Mouse (Mus musculus) midbrain, embryonic 16.5 days (tissue): ENCODE data around the gene Plcb4. TPM values are rescaled to one million over a fixed set of nuclear protein-coding genes. Genes with fewer than 3 reads are reported as not detected.

Experiments
- ATAC-seq: fragments of 200-750 bp; cut with Nextera tagmentation; 2 replicates; pipeline ENCODE4 v1.8.0; 2017; ENCODE audit warnings: moderate TSS enrichment
- H3K27ac ChIP-seq: fragments of 300-500 bp; sonication (generic); 2 replicates; pipeline ENCODE4 v1.5.1; 2014; ENCODE audit warnings: mild to moderate bottlenecking, low read length, mixed read lengths
- H3K27me3 ChIP-seq: fragments of 300-500 bp; sonication (generic); 2 replicates; pipeline ENCODE4 v1.6.1; 2014; ENCODE audit warnings: low read depth, low read length, mixed read lengths; ENCODE audit not compliant: control insufficient read depth, insufficient read depth
- H3K36me3 ChIP-seq: fragments of 300-500 bp; sonication (generic); 2 replicates; pipeline ENCODE4 v1.6.1; 2014; ENCODE audit warnings: mild to moderate bottlenecking, low read length, moderate library complexity, mixed read lengths; ENCODE audit not compliant: control insufficient read depth, insufficient read depth
- H3K4me1 ChIP-seq: fragments of 300-500 bp; sonication (generic); 2 replicates; pipeline ENCODE4 v1.6.1; 2014; ENCODE audit warnings: mild to moderate bottlenecking, low read length, mixed read lengths; ENCODE audit not compliant: control insufficient read depth, insufficient read depth
- H3K4me2 ChIP-seq: fragments of 300-500 bp; sonication (generic); 2 replicates; pipeline ENCODE4 v1.6.1; 2014; ENCODE audit warnings: mild to moderate bottlenecking, low read length, mixed read lengths
- H3K4me3 ChIP-seq: fragments of 300-500 bp; sonication (generic); 2 replicates; pipeline ENCODE4 v1.5.1; 2014; ENCODE audit warnings: low read depth, mild to moderate bottlenecking, low read length, moderate library complexity, mixed read lengths
- H3K9ac ChIP-seq: fragments of 300-500 bp; sonication (generic); 2 replicates; pipeline ENCODE4 v1.6.1; 2014; ENCODE audit warnings: low read depth, low read length, mixed read lengths
- H3K9me3 ChIP-seq: fragments of 300-500 bp; sonication (generic); replicated peaks from 2 replicates; pipeline ENCODE4 v1.6.1; 2014; ENCODE audit warnings: mild to moderate bottlenecking, low read length, mixed read lengths; ENCODE audit not compliant: control insufficient read depth, poor library complexity, severe bottlenecking
- WGBS: fragments of 180-500 bp; shearing (Covaris S2); extraction: QIAGEN DNeasy Blood & Tissue Kit; methylation state at CpG from one replicate; pipeline ENCODE4 v1.1.7; 2014; 5-methylcytosine and 5-hydroxymethylcytosine counted together
- polyA plus RNA-seq: library from polyadenylated mRNA; unstranded; fragments of >200 nt; fragmentation: Nextera tagmentation; extraction: Ambion mirVana; gene quantifications from 2 replicates; pipeline ENCODE4 v1.2.1, GENCODE M21; 2015

Plcb4 gene
- polyA plus RNA-seq, 1 experiment from 2014 or later = 44.4 TPM

- whole genome bisulfite sequencing = 79% methylated on average over 5 of the region's 5 CpGs
- Histone ChIP-seq H3K4me1 (peaks cover 5% of the 10 kb centered on the region; the same call in 1 of the 2 replicates), H3K9ac (no peak overlapping the region), H3K4me2 (no peak overlapping the region), H3K36me3 (no peaks in the 10 kb centered on the region), H3K27me3 (no peaks in the 10 kb centered on the region), H3K4me3 (no peak overlapping the region), H3K27ac (peak overlapping the region; percentile 58), H3K9me3 (no peaks in the 10 kb centered on the region)
- ATAC-seq = no peak
These were observed 193.2 kb downstream of the Plcb4 start for GRCm38 (mm10) chr2:135851964-135852363.

DNA sequence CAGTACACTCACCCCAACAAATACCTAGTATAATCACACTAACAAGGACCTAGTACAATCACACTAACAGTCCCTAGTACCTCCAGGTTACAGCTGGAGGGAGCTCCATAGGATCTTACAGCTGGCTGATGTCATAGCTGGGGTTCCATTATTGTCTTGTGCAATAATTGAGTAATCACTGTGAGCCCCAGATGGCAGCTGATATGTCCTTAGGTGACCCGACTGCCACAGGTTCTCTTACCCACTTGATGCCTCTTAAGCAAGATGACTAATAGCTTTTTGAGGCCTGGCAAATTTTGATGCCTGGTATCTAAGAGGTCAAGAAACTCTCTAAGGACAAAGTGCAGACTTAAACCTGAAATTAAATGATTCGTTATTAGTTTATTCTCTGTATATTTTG lies 194.3 kb downstream of the Plcb4 start:
- Histone ChIP-seq H3K9me3 (no peaks in the 10 kb centered on the region), H3K4me3 (no peak overlapping the region), H3K4me2 (no peak overlapping the region), H3K9ac (no peak overlapping the region), H3K36me3 (no peaks in the 10 kb centered on the region), H3K27ac (no peak overlapping the region), H3K4me1 (peaks cover 5% of the 10 kb centered on the region; the same call in 1 of the 2 replicates), H3K27me3 (no peaks in the 10 kb centered on the region)
- WGBS = 76% methylated on average over 2 of the region's 2 CpGs
- ATAC-seq = no peak

- H3K4me3 ChIP-seq = no peak overlapping the region
- H3K4me1 ChIP-seq = peaks cover 5% of the 10 kb centered on the region; the same call in 1 of the 2 replicates
- H3K27me3 ChIP-seq = no peaks in the 10 kb centered on the region
- no peaks in the 10 kb centered on the region for H3K9me3 ChIP-seq
- WGBS = 94% methylated on average over 2 of the region's 2 CpGs
- ATAC-seq = no peak
- H3K27ac ChIP-seq = no peak overlapping the region
- H3K36me3 ChIP-seq = no peaks in the 10 kb centered on the region
- no peak overlapping the region for H3K4me2 ChIP-seq
- no peak overlapping the region for H3K9ac ChIP-seq
These were observed 195.2 kb downstream of the Plcb4 start for GRCm38 (mm10) chr2:135854059-135854458.

DNA sequence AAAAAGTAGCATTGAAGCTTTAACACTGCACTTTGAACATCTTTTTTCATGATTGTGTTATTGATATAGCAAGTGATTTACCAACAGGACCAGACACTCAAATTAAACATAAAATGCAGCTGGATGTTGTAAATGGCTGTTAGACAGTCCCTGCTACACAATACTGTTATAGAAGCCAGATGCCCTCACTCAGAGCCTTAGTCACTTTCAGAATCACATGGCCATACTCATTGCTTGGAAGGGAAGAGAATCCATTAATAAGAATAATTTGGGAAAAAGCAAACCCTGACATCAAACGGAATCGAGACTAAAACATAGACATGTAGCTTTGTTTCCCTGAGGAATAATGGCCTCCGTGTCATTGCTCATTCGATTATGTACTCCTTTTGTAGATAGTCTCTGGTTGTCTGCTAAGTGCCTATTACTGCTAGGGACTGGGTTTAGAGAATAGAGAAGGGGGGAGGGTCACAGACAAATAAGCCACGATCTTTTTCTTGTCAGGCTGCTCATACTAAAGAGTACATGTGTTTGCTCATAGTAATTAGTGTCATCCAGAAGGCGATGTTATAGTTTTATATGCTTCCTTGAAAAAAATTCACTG lies 197.2 kb downstream of the Plcb4 start:
- Histone ChIP-seq H3K36me3 (no peaks in the 10 kb centered on the region), H3K4me3 (no peak overlapping the region), H3K9me3 (no peaks in the 10 kb centered on the region), H3K4me1 (peaks cover 5% of the 10 kb centered on the region; the same call in 1 of the 2 replicates), H3K27ac (no peak overlapping the region), H3K9ac (no peak overlapping the region), H3K4me2 (no peak overlapping the region), H3K27me3 (no peaks in the 10 kb centered on the region)
- 58% methylated on average over 6 of the region's 6 CpGs for WGBS
- ATAC-seq = peak; percentile 28; the same call in 1 of the 2 replicates

DNA sequence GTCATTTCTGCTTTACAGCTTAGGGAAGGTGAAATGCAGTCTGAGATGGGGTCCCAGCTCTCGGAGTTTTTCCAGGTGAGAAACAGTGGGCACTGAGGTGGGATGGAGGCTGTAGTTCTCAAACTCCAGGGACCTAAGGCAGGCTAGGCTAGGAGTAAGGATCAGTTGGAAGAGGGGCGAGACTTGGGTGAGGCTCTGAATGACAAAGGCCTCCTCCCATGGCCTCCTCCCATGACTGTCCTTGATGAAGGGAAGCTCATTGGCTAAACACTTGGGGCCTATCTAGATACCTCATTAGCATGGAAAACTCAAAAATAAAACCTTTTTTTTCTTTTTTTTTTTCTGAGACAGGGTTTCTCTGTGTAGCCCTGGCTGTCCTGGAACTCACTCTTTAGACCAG lies 198.0 kb downstream of the Plcb4 start:
- H3K4me1 ChIP-seq = peaks cover 4% of the 10 kb centered on the region; the same call in 1 of the 2 replicates
- WGBS = 95% methylated on average over 2 of the region's 2 CpGs
- no peak overlapping the region for H3K4me3 ChIP-seq
- H3K36me3 ChIP-seq = no peaks in the 10 kb centered on the region
- no peak overlapping the region for H3K9ac ChIP-seq
- no peak overlapping the region for H3K4me2 ChIP-seq
- no peak for ATAC-seq
- no peaks in the 10 kb centered on the region for H3K9me3 ChIP-seq
- H3K27ac ChIP-seq = no peak overlapping the region
- no peaks in the 10 kb centered on the region for H3K27me3 ChIP-seq

- 92% methylated on average over 8 of the region's 8 CpGs for WGBS
These were observed 203.0 kb downstream of the Plcb4 start for GRCm38 (mm10) chr2:135861531-135862488.

GRCm38 (mm10) chr2:135862489-135863390 lies 203.9 kb downstream of the Plcb4 start:
- Histone ChIP-seq H3K27ac (no peak overlapping the region), H3K36me3 (no peaks in the 10 kb centered on the region), H3K4me2 (no peak overlapping the region), H3K4me1 (no peaks in the 10 kb centered on the region), H3K27me3 (no peaks in the 10 kb centered on the region), H3K9me3 (no peaks in the 10 kb centered on the region), H3K4me3 (no peak overlapping the region), H3K9ac (no peak overlapping the region)
- no peak for ATAC-seq
- WGBS = 85% methylated on average over 5 of the region's 5 CpGs

More at GRCm38 (mm10) chr2:135861531-135862488, 203.0 kb downstream of the Plcb4 start:
- Histone ChIP-seq H3K4me2 (no peak overlapping the region), H3K27me3 (no peaks in the 10 kb centered on the region), H3K27ac (no peak overlapping the region), H3K4me3 (no peak overlapping the region), H3K9ac (no peak overlapping the region), H3K36me3 (no peaks in the 10 kb centered on the region), H3K9me3 (no peaks in the 10 kb centered on the region), H3K4me1 (no peaks in the 10 kb centered on the region)
- no peak for ATAC-seq

DNA sequence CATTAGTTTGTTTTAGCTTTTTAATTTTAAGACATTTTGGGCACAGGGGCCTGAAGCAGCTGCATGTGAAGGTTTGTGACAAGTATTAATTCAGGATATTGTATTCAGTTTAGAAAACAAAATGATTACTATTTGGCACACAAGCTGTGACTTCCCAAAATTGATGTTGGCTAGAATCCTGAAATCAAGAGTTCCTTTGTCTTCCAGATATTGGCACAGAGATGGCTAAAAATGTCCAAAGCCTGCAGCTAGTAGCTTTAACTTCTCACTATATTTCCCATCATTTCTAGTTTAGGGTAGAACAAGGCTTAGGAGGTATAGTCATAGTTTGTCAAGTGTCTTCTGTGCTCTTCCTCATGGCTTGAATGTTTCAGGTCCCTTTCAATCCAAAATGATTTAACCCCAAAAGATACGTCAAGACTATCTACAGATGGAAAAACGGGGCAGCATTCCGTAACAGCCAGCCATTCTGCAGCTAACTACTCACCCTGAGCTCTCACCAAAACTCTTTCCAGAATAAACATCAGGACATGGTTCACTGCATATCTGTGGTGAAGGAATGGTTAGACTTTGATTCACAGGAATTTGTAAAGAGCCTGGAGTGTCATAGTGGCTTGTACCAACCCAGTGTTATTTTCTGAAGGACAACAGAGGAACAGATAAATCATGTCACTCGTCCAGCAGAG lies 204.7 kb downstream of the Plcb4 start:
- Histone ChIP-seq H3K36me3 (no peaks in the 10 kb centered on the region), H3K9me3 (no peaks in the 10 kb centered on the region), H3K27me3 (no peaks in the 10 kb centered on the region), H3K4me1 (no peaks in the 10 kb centered on the region), H3K27ac (no peak overlapping the region), H3K4me2 (no peak overlapping the region), H3K4me3 (no peak overlapping the region), H3K9ac (no peak overlapping the region)
- ATAC-seq = no peak
- 86% methylated on average over 4 of the region's 4 CpGs for WGBS
